Mouse (Mus musculus): ENCODE measurements at regions not wholly inside any gene's neighbourhood (a gene's known extent, or its start where the extent isn't known, plus 50 kb on each side); places are given as distances from the start of the nearest gene placed in this dataset.

GRCm38 (mm10) chr9:27515427-27516110 lies 119.0 kb downstream of the Spata19 start:
- Histone ChIP-seq H3K9me3 (ENCODE audit: low read length) (no peaks in the 10 kb centered on the region), H3K36me3 (replicated peaks; ENCODE audit: insufficient read depth, low read length) (no peaks in the 10 kb centered on the region), H3K27ac (ENCODE audit: low read depth) (no peak overlapping the region), H3K4me1 (ENCODE audit: insufficient read depth) (no peaks in the 10 kb centered on the region), H3K4me2 (ENCODE audit: low read depth, low read length) (no peak overlapping the region), H3K4me3 (ENCODE audit: low read depth, low read length) (no peak overlapping the region), H3K27me3 (ENCODE audit: insufficient read depth, low read length) (no peaks in the 10 kb centered on the region), H3K9ac (replicated peaks) (no peak overlapping the region)
- no peak for TF ChIP-seq EP300 (IDR thresholded peaks at IDR 0.05; ENCODE audit: low read depth)
- no peak for TF ChIP-seq CTCF (IDR thresholded peaks at IDR 0.05; ENCODE audit: low read depth)
- DNase-seq (no peak), ATAC-seq (no peak)
- WGBS (ENCODE audit: insufficient replicate concordance) = 74% methylated on average over 4 of the region's 4 CpGs

- TF ChIP-seq CTCF (IDR thresholded peaks at IDR 0.05; ENCODE audit: low read depth) (no peak), EP300 (IDR thresholded peaks at IDR 0.05; ENCODE audit: low read depth) (no peak)
- Histone ChIP-seq H3K27ac (ENCODE audit: low read depth) (no peak overlapping the region), H3K4me2 (ENCODE audit: low read depth, low read length) (no peak overlapping the region), H3K4me1 (ENCODE audit: insufficient read depth) (no peaks in the 10 kb centered on the region), H3K36me3 (replicated peaks; ENCODE audit: insufficient read depth, low read length) (no peaks in the 10 kb centered on the region), H3K9me3 (ENCODE audit: low read length) (no peaks in the 10 kb centered on the region), H3K9ac (replicated peaks) (no peak overlapping the region), H3K27me3 (ENCODE audit: insufficient read depth, low read length) (no peaks in the 10 kb centered on the region), H3K4me3 (ENCODE audit: low read depth, low read length) (no peak overlapping the region)
- DNase-seq = no peak
- no peak for ATAC-seq
- 50% methylated on average over 4 of the region's 4 CpGs for WGBS (ENCODE audit: insufficient replicate concordance)
Measured at GRCm38 (mm10) chr9:27518031-27518430, 121.4 kb downstream of the Spata19 start.

- 67% methylated on average over 5 of the region's 5 CpGs for WGBS (ENCODE audit: insufficient replicate concordance)
- no peak overlapping the region for H3K4me3 ChIP-seq (ENCODE audit: low read depth, low read length)
Measured at GRCm38 (mm10) chr9:27519711-27520110, 123.1 kb downstream of the Spata19 start.

GRCm38 (mm10) chr9:27521181-27521580 lies 124.6 kb downstream of the Spata19 start:
- 65% methylated on average over 3 of the region's 3 CpGs for WGBS (ENCODE audit: insufficient replicate concordance)
- Histone ChIP-seq H3K9ac (replicated peaks) (no peak overlapping the region), H3K4me2 (ENCODE audit: low read depth, low read length) (no peak overlapping the region), H3K36me3 (replicated peaks; ENCODE audit: insufficient read depth, low read length) (no peaks in the 10 kb centered on the region), H3K4me1 (ENCODE audit: insufficient read depth) (no peaks in the 10 kb centered on the region), H3K9me3 (ENCODE audit: low read length) (no peaks in the 10 kb centered on the region), H3K4me3 (ENCODE audit: low read depth, low read length) (no peak overlapping the region), H3K27ac (ENCODE audit: low read depth) (no peak overlapping the region), H3K27me3 (ENCODE audit: insufficient read depth, low read length) (no peaks in the 10 kb centered on the region)
- no peak for DNase-seq
- TF ChIP-seq EP300 (IDR thresholded peaks at IDR 0.05; ENCODE audit: low read depth) = no peak
- no peak for TF ChIP-seq CTCF (IDR thresholded peaks at IDR 0.05; ENCODE audit: low read depth)
- no peak for ATAC-seq

More at GRCm38 (mm10) chr9:27519711-27520110, 123.1 kb downstream of the Spata19 start:
- Histone ChIP-seq H3K9ac (replicated peaks) (no peak overlapping the region), H3K4me2 (ENCODE audit: low read depth, low read length) (no peak overlapping the region), H3K27ac (ENCODE audit: low read depth) (no peak overlapping the region), H3K27me3 (ENCODE audit: insufficient read depth, low read length) (no peaks in the 10 kb centered on the region), H3K9me3 (ENCODE audit: low read length) (no peaks in the 10 kb centered on the region), H3K4me1 (ENCODE audit: insufficient read depth) (no peaks in the 10 kb centered on the region), H3K36me3 (replicated peaks; ENCODE audit: insufficient read depth, low read length) (no peaks in the 10 kb centered on the region)
- ATAC-seq = no peak
- no peak for DNase-seq
- no peak for TF ChIP-seq CTCF (IDR thresholded peaks at IDR 0.05; ENCODE audit: low read depth)
- no peak for TF ChIP-seq EP300 (IDR thresholded peaks at IDR 0.05; ENCODE audit: low read depth)

GRCm38 (mm10) chr9:27526681-27527080 lies 130.1 kb downstream of the Spata19 start:
- Histone ChIP-seq H3K9me3 (ENCODE audit: low read length) (no peaks in the 10 kb centered on the region), H3K4me3 (ENCODE audit: low read depth, low read length) (no peak overlapping the region), H3K4me1 (ENCODE audit: insufficient read depth) (no peaks in the 10 kb centered on the region), H3K27me3 (ENCODE audit: insufficient read depth, low read length) (no peaks in the 10 kb centered on the region), H3K4me2 (ENCODE audit: low read depth, low read length) (no peak overlapping the region), H3K27ac (ENCODE audit: low read depth) (no peak overlapping the region), H3K36me3 (replicated peaks; ENCODE audit: insufficient read depth, low read length) (no peaks in the 10 kb centered on the region), H3K9ac (replicated peaks) (no peak overlapping the region)
- ATAC-seq (no peak), DNase-seq (no peak)
- TF ChIP-seq CTCF (IDR thresholded peaks at IDR 0.05; ENCODE audit: low read depth) (no peak), EP300 (IDR thresholded peaks at IDR 0.05; ENCODE audit: low read depth) (no peak)
- 68% methylated on average over 3 of the region's 3 CpGs for WGBS (ENCODE audit: insufficient replicate concordance)

GRCm38 (mm10) chr9:27538480-27538879 lies 141.9 kb downstream of the Spata19 start:
- 50% methylated on average over 5 of the region's 5 CpGs for WGBS (ENCODE audit: insufficient replicate concordance)
- H3K9ac ChIP-seq (replicated peaks) = no peak overlapping the region
- H3K4me2 ChIP-seq (ENCODE audit: low read depth, low read length) = no peak overlapping the region
- H3K9me3 ChIP-seq (ENCODE audit: low read length) = no peaks in the 10 kb centered on the region
- no peaks in the 10 kb centered on the region for H3K4me1 ChIP-seq (ENCODE audit: insufficient read depth)
- no peak overlapping the region for H3K4me3 ChIP-seq (ENCODE audit: low read depth, low read length)
- no peak for DNase-seq
- no peak overlapping the region for H3K27ac ChIP-seq (ENCODE audit: low read depth)
- ATAC-seq = no peak
- no peaks in the 10 kb centered on the region for H3K27me3 ChIP-seq (ENCODE audit: insufficient read depth, low read length)
- no peak for TF ChIP-seq CTCF (IDR thresholded peaks at IDR 0.05; ENCODE audit: low read depth)
- no peak for TF ChIP-seq EP300 (IDR thresholded peaks at IDR 0.05; ENCODE audit: low read depth)
- H3K36me3 ChIP-seq (replicated peaks; ENCODE audit: insufficient read depth, low read length) = no peaks in the 10 kb centered on the region

Data from liver, postnatal 0 days (tissue).